Mouse (Mus musculus) lung, embryonic 14.5 days (tissue): Measurements from ENCODE around the gene Nfasc. TPM values are rescaled to one million over a fixed set of nuclear protein-coding genes. Genes with fewer than 3 reads are reported as not detected.

Source experiments
- ATAC-seq: fragments of 200-750 bp; cut with Nextera tagmentation; 2 replicates; pipeline ENCODE4 v1.8.0; 2017; ENCODE audit warnings: mild to moderate bottlenecking, moderate TSS enrichment, moderate library complexity; ENCODE audit not compliant: insufficient read depth
- DNase-seq: peaks from one replicate; pipeline ENCODE4 v3.0.0-alpha.2; 2015
- H3K27ac ChIP-seq: fragments of 300-500 bp; sonication (generic); 2 replicates; pipeline ENCODE4 v1.5.1; 2014; ENCODE audit warnings: low read depth, mild to moderate bottlenecking, moderate library complexity
- H3K27me3 ChIP-seq: fragments of 300-500 bp; sonication (generic); 2 replicates; pipeline ENCODE4 v1.6.1; 2014; ENCODE audit warnings: low read length, control low read depth; ENCODE audit not compliant: insufficient read depth
- H3K36me3 ChIP-seq: fragments of 300-500 bp; sonication (generic); 2 replicates; pipeline ENCODE4 v1.6.1; 2014; ENCODE audit warnings: control low read depth; ENCODE audit not compliant: insufficient read depth
- H3K4me1 ChIP-seq: fragments of 300-500 bp; sonication (generic); 2 replicates; pipeline ENCODE4 v1.6.1; 2014; ENCODE audit warnings: antibody characterized with exemption, control low read depth; ENCODE audit not compliant: insufficient read depth
- H3K4me2 ChIP-seq: fragments of 300-500 bp; sonication (generic); 2 replicates; pipeline ENCODE4 v1.6.1; 2014; ENCODE audit warnings: mild to moderate bottlenecking
- H3K4me3 ChIP-seq: fragments of 300-500 bp; sonication (generic); 2 replicates; pipeline ENCODE4 v1.5.1; 2014; ENCODE audit warnings: low read depth, low read length
- H3K9ac ChIP-seq: fragments of 300-500 bp; sonication (generic); 2 replicates; pipeline ENCODE4 v1.6.1; 2014
- H3K9me3 ChIP-seq: fragments of 300-500 bp; sonication (generic); 2 replicates; pipeline ENCODE4 v1.6.1; 2016; ENCODE audit warnings: low read depth, low read length, control low read depth
- CTCF ChIP-seq: IDR thresholded peaks from 2 replicates; pipeline ENCODE4 v1.5.1; 2016; ENCODE audit warnings: antibody characterized with exemption, low read depth
- WGBS: fragments of 180-500 bp; shearing (Covaris S2); extraction: QIAGEN DNeasy Blood & Tissue Kit; methylation state at CpG from one replicate; pipeline ENCODE4 v1.1.7; 2014; 5-methylcytosine and 5-hydroxymethylcytosine counted together
- polyA plus RNA-seq: library from polyadenylated mRNA; unstranded; fragments of >200 nt; fragmentation: Nextera tagmentation; extraction: Ambion mirVana; gene quantifications from 2 replicates; pipeline ENCODE4 v1.2.1, GENCODE M21; 2014

Nfasc gene
- polyA plus RNA-seq, 1 experiment from 2014 or later = 0.57 TPM

DNA sequence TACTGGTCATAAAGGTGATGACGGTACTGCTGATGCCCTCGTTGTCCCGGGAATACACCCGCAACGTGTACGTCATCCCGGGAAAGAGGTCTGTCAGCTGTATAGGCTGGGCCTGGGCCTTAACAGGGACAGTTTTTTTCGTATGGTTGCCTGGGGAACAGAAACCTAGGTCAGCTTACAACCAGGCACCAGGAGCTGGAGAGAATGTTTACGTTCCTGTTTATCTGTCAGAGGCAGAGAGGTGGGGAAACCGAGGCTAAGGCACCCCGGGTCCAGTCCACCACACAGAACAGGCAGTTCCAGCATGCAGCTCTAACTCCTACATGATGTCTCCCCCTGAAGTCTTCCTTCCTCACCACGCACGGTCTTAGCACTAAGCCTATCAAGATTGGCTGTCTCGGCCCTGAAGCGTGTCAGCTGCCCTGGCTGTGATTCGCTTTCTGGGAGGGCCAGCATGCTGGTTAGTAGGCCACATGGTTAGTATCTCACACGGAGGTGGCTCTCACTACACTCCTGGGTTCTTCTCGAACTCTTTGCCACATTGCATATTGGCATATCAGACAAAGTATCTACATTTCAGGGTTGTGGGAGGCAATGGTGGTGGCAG is 158.5 kb downstream of the Nfasc start:
- Histone ChIP-seq H3K27me3 (no peaks in the 10 kb centered on the region), H3K9me3 (no peaks in the 10 kb centered on the region), H3K9ac (no peak overlapping the region), H3K4me2 (no peak overlapping the region), H3K36me3 (no peaks in the 10 kb centered on the region), H3K27ac (no peak overlapping the region), H3K4me3 (no peak overlapping the region), H3K4me1 (no peaks in the 10 kb centered on the region)
- DNase-seq (no peak), ATAC-seq (no peak)
- TF ChIP-seq CTCF = no peak
- 69% methylated on average over 18 of the region's 18 CpGs for WGBS

DNA sequence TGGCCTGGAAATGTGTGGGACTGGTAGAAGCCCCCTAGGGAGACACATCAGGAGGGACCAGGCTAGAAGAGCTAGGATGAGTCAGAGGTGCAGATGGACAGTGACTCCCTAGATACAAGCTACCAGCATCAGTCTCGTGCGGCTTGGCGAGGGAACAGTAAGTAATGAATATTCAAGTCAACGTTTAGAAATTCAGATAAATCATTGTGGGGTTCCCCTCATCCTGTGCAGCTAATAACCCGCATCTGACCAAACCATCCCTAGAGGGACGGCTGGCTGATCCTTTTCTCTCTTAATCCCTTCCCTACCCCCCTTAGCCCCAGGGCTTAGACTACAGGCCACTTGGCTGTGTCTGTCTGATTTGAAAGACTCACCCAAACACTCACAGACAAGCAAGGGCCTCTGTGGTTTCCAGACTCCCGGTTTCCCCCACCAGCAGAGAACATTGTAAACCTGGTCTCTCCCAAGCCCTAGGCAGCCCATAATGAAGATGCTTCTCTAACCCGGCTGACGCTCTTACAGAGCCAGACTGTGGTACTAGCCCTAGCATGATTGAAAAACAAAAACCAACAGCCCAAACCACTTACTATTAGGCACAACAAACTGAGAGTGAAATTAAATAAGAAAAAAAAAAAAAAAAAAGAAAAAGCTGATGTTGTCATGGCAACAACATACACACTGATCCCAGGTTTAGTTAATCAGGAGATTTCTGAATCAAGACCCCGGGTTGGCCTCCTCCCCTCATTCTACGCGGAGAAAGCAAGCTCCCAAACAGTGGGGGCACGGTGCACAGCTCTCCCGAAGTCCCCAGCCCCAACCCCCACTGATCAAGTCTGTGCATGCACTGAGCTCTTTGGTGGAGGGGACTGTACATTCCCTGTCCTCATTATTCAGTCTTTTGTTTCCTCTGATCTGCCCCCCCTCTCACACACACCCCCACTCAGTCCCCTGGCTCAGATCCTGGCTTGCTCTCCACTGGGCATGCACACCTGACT is 159.5 kb downstream of the Nfasc start:
- TF ChIP-seq CTCF = no peak
- DNase-seq (no peak), ATAC-seq (no peak)
- H3K36me3 ChIP-seq = no peaks in the 10 kb centered on the region
- no peak overlapping the region for H3K9ac ChIP-seq
- 52% methylated on average over 14 of the region's 14 CpGs for WGBS
- H3K4me3 ChIP-seq = no peak overlapping the region
- H3K4me2 ChIP-seq = no peak overlapping the region
- no peak overlapping the region for H3K27ac ChIP-seq
- no peaks in the 10 kb centered on the region for H3K4me1 ChIP-seq
- H3K9me3 ChIP-seq = no peaks in the 10 kb centered on the region
- H3K27me3 ChIP-seq = no peaks in the 10 kb centered on the region

DNA sequence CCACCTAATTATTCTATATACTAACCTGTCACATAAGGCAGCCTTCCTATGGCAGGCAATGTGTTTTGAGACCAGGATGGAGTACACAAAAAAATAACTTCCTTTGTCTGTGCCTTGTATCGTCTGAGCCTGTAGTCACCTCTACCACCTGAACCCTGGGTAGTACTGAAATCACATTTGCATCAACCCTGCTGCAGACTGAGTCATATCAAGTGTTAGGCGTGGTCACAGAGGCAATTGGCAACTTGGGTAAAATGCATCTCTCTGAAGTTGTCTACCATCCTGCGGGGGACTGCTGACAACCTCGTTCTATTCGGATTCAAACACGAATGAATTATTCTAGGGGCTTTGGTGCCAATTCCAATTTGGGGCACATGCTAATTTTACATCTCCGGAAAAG is 161.5 kb downstream of the Nfasc start:
- Histone ChIP-seq H3K9me3 (no peaks in the 10 kb centered on the region), H3K36me3 (no peaks in the 10 kb centered on the region), H3K4me1 (no peaks in the 10 kb centered on the region), H3K9ac (no peak overlapping the region), H3K27me3 (no peaks in the 10 kb centered on the region), H3K27ac (no peak overlapping the region), H3K4me3 (no peak overlapping the region), H3K4me2 (no peak overlapping the region)
- TF ChIP-seq CTCF = no peak
- no peak for DNase-seq
- ATAC-seq = no peak
- WGBS = 89% methylated on average over 7 of the region's 7 CpGs

DNA sequence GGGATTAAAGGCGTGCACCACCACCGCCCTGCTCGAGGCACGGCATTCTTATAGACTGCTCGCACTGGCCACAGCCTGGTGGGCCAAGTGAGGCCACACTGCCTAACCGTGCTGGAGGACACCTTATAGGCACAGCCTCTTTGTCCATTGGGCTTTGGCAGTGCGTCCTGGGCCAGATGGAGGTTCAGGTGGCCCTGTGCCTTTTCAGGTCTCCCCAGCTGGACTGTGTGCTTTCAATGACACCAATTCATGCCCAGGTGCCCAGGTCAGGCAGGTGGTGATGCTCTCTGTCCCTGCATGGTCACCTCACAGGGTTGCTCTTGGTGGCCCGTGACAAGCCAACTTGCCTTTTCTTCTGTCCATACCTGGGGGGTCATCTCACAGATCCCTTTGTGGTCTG is 164.8 kb downstream of the Nfasc start:
- H3K4me2 ChIP-seq = no peak overlapping the region

DNA sequence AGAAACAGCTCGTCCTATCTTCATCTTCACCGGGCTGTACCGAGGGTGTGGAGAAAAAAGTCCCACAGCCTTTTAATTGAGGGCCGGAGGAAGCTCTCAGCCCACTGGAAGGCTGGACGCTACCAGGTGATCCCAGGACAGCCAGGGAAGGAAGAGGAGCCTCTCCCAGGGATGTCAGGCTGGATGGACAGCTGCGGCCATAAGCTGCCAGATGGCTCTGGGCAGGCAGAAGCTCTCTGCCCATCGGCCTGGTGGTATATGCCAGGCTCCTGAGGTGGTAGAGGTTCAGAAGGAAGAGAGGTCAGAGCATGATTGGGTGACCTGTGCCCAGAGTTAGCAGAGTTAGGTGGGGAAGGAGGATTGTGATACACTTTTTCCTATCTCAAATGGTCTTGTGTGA is 168.7 kb downstream of the Nfasc start:
- Histone ChIP-seq H3K36me3 (no peaks in the 10 kb centered on the region), H3K27ac (no peak overlapping the region), H3K27me3 (no peaks in the 10 kb centered on the region), H3K4me1 (no peaks in the 10 kb centered on the region), H3K9ac (no peak overlapping the region), H3K4me3 (no peak overlapping the region), H3K9me3 (no peaks in the 10 kb centered on the region), H3K4me2 (no peak overlapping the region)
- 88% methylated on average over 7 of the region's 7 CpGs for WGBS
- ATAC-seq (no peak), DNase-seq (no peak)
- no peak for TF ChIP-seq CTCF

More for the DNA sequence above, 164.8 kb downstream of the Nfasc start:
- no peak overlapping the region for H3K9ac ChIP-seq
- no peaks in the 10 kb centered on the region for H3K4me1 ChIP-seq
- H3K4me3 ChIP-seq = no peak overlapping the region
- no peak overlapping the region for H3K27ac ChIP-seq
- no peaks in the 10 kb centered on the region for H3K9me3 ChIP-seq
- no peak for TF ChIP-seq CTCF
- H3K36me3 ChIP-seq = no peaks in the 10 kb centered on the region
- ATAC-seq (no peak), DNase-seq (no peak)
- 90% methylated on average over 8 of the region's 8 CpGs for WGBS
- no peaks in the 10 kb centered on the region for H3K27me3 ChIP-seq

DNA sequence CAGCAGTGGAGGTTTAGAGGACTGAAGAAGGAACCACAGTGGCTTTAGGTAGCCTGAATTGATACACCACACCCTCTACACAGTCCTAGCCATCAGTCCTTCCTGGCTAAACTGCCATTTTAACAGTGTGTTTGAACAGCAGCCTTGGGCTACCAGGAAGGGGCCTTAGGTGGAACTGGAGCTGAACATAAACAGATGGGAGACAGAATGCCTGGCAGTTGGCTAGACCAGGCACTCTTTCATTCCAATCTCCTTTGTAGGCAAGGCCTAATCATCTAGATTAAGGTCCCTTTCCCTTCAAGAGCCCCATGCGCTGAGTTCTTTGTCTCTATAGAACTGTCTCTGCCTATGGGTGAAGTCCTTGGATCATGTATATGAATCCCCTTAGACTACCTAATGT is 170.0 kb downstream of the Nfasc start:
- no peak for TF ChIP-seq CTCF
- no peak overlapping the region for H3K4me3 ChIP-seq
- no peak for ATAC-seq

DNA sequence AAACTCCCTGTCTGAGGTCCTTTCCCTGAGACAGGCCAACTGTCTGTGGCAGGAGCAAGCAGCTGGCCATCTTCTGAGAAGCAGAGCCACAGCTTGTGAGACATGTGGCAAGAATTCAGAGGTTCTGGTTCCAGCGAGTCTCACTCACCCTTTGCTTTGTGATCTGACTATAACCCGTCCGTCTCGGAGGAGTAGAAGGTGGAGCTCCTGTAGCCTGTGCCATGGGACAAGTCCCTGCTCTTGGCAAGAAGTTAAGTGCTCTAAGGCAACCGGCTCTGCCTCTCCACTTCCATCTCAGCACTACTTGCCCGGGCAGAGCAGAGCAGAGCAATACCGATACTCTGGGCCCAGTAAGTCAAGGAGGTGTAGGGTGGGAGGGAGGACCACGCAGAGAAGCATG is 170.7 kb downstream of the Nfasc start:
- ATAC-seq (no peak), DNase-seq (no peak)
- Histone ChIP-seq H3K4me2 (no peak overlapping the region), H3K9me3 (no peaks in the 10 kb centered on the region), H3K4me1 (no peaks in the 10 kb centered on the region), H3K27ac (no peak overlapping the region), H3K27me3 (no peaks in the 10 kb centered on the region), H3K36me3 (no peaks in the 10 kb centered on the region), H3K4me3 (no peak overlapping the region), H3K9ac (no peak overlapping the region)
- TF ChIP-seq CTCF = no peak
- 73% methylated on average over 8 of the region's 8 CpGs for WGBS

More for the DNA sequence above, 170.0 kb downstream of the Nfasc start:
- H3K9ac ChIP-seq = no peak overlapping the region
- WGBS = 94% methylated on average over 1 of the region's 1 CpGs
- H3K4me2 ChIP-seq = no peak overlapping the region
- no peaks in the 10 kb centered on the region for H3K9me3 ChIP-seq
- H3K36me3 ChIP-seq = no peaks in the 10 kb centered on the region
- H3K4me1 ChIP-seq = no peaks in the 10 kb centered on the region
- no peak overlapping the region for H3K27ac ChIP-seq
- no peaks in the 10 kb centered on the region for H3K27me3 ChIP-seq
- DNase-seq = no peak
